Comparison of ENCODE assay signal across 11 mouse cellular contexts in the genomic region with DNA sequence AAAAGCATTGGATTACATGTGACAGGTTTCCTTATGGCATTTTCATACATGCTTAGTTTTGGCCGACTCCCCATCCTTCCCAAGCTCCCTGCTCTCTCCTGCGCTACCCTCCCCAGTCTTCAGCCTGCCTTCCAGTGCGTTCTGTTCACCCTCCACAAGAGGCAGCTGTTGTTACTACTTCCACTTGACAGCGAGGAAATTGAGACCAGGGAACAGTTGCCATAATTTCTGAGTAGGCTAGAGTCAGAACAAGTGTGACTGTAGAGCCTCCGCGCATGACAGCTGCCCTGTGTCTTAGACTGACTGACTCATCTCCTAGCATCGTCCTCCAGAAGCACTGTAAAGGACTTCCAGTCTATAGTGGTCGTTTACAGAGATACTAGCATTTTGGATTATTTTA. TPM values are rescaled to one million over a fixed set of nuclear protein-coding genes. Genes with fewer than 3 reads are reported as not detected.
DNase-seq lines count a peak whose midpoint lies in the region; ATAC-seq and TF ChIP-seq lines count a peak whose summit lies in the region.
"Had no signal": no experiment of that assay in that cellular context is flagged by ENCODE, and none has a peak within 500 bp of the region (broad histone marks: within the 10 kb centered on the region; RNA-seq: fewer than 3 reads in every experiment).

No protein-coding gene starts in this region.

- no peaks in the 10 kb centered on the region for H3K27me3 ChIP-seq in forebrain, postnatal 0 days (ENCODE audit: insufficient read depth, low read length)
- no peaks in the 10 kb centered on the region for H3K27me3 ChIP-seq in forebrain, embryonic 15.5 days
- H3K27me3 ChIP-seq: Patski; stomach, embryonic 15.5 days had no signal

- H3K9me3 ChIP-seq in forebrain, postnatal 0 days (ENCODE audit: low read length) = no peaks in the 10 kb centered on the region
- no peaks in the 10 kb centered on the region for H3K9me3 ChIP-seq in forebrain, embryonic 15.5 days
- H3K9me3 ChIP-seq: stomach, embryonic 15.5 days had no signal

- no peak overlapping the region for H3K4me3 ChIP-seq in forebrain, postnatal 0 days (ENCODE audit: low read depth, low read length)
- H3K4me3 ChIP-seq in forebrain, embryonic 15.5 days = no peak overlapping the region
- H3K4me3 ChIP-seq: stomach, embryonic 15.5 days had no signal

- H3K36me3 ChIP-seq in forebrain, postnatal 0 days (ENCODE audit: insufficient read depth) = no peaks in the 10 kb centered on the region
- H3K36me3 ChIP-seq in forebrain, embryonic 15.5 days = no peaks in the 10 kb centered on the region
- H3K36me3 ChIP-seq: stomach, embryonic 15.5 days had no signal

- peak; percentile 4 for DNase-seq in forebrain, postnatal 0 days
- DNase-seq in layer of hippocampus, adult 11-12 months (ENCODE audit: low spot score) = peak; percentile 34
- DNase-seq in layer of hippocampus, adult 9-10 months (ENCODE audit: low spot score) = no peak
- peak; percentile 85 for DNase-seq in brain, adult 2 months (ENCODE audit: low read depth, low spot score)
- DNase-seq in left cerebral cortex, postnatal 25 days (ENCODE audit: low spot score in 2 of 2) = peak; percentile 32 to 80
- no peak for DNase-seq in adrenal gland, adult 2 months

- no peak overlapping the region for H3K4me2 ChIP-seq in forebrain, postnatal 0 days (ENCODE audit: low read depth)
- no peak overlapping the region for H3K4me2 ChIP-seq in forebrain, embryonic 15.5 days (replicated peaks)
- H3K4me2 ChIP-seq: stomach, embryonic 15.5 days had no signal

- peak; percentile 37 for TF ChIP-seq CTCF in forebrain, postnatal 0 days (IDR thresholded peaks at IDR 0.05; ENCODE audit: low read depth)

- intact Hi-C loops in left cerebral cortex, postnatal 25 days (cut with DNase I) = no loop called here

- no peak overlapping the region for H3K27ac ChIP-seq in forebrain, postnatal 0 days (ENCODE audit: low read depth, low read length)
- H3K27ac ChIP-seq in forebrain, embryonic 15.5 days (replicated peaks) = no peak overlapping the region
- H3K27ac ChIP-seq: stomach, embryonic 15.5 days had no signal

- H3K4me1 ChIP-seq in forebrain, postnatal 0 days (ENCODE audit: insufficient read depth) = no peaks in the 10 kb centered on the region
- no peaks in the 10 kb centered on the region for H3K4me1 ChIP-seq in forebrain, embryonic 15.5 days
- H3K4me1 ChIP-seq: stomach, embryonic 15.5 days had no signal

- no peak overlapping the region for H3K9ac ChIP-seq in forebrain, postnatal 0 days
- H3K9ac ChIP-seq in forebrain, embryonic 15.5 days (replicated peaks) = no peak overlapping the region
- H3K9ac ChIP-seq: stomach, embryonic 15.5 days had no signal

- 62% methylated on average over 8 of the region's 8 CpGs for WGBS in forebrain, postnatal 0 days
- WGBS in forebrain, embryonic 15.5 days = 61% methylated on average over 8 of the region's 8 CpGs

- ATAC-seq in forebrain, postnatal 0 days = peak; percentile 56
- ATAC-seq in forebrain, embryonic 15.5 days (replicated peaks) = no peak
- ATAC-seq in cerebellum, adult (ENCODE audit: insufficient number of reproducible peaks, low FRiP score, low TSS enrichment) = no peak
- ATAC-seq: forebrain, embryonic 14.5 days; Patski had no signal

RNA-seq across cellular contexts. Expression of gene Tmem38b, which starts 17.7 kb away (rescaled TPM):
- total RNA-seq in forebrain, postnatal 0 days (2014; rRNA removed) = 3.6 and 4.3 TPM in 2 replicates
- 4.5 and 5.4 TPM in 2 replicates for polyA plus RNA-seq in forebrain, postnatal 0 days (2015; fragmentation: Nextera tagmentation; extraction: Ambion mirVana)
- 5.6 and 6.7 TPM in 2 replicates for polyA plus RNA-seq in forebrain, embryonic 15.5 days (2015; fragmentation: Nextera tagmentation; extraction: Ambion mirVana)
- total RNA-seq in left cerebral cortex, postnatal 25 days (2021) = 10 to 100 TPM; 11.5 to 12.8 TPM
- total RNA-seq in adrenal gland, adult 2 months (2021) = 10 to 100 TPM; 22.0 to 25.3 TPM
- polyA plus RNA-seq in adrenal gland, adult 2 months (2012; rRNA removed) = 3.5 and 9.5 TPM in 2 replicates

Comparison
In these comparisons a context has a peak if more than half of its experiments do, and no peak if none do; other contexts are left out.
1. DNase-seq: peak in forebrain, postnatal 0 days (single experiment), layer of hippocampus, adult 11-12 months (single experiment), brain, adult 2 months (single experiment) and left cerebral cortex, postnatal 25 days (2 of 2); none in layer of hippocampus, adult 9-10 months (single experiment) and adrenal gland, adult 2 months (single experiment).